Mouse (Mus musculus) naive thymus-derived CD4-positive, alpha-beta T cell, adult 5 months (primary cell): ENCODE data around the gene Cyp2d26. TPM values are rescaled to one million over a fixed set of nuclear protein-coding genes. Genes with fewer than 3 reads are reported as not detected.

Experiments used
- polyA plus RNA-seq: library from polyadenylated mRNA; unstranded; fragments of 100-300 nt; shearing (Covaris generic); gene quantifications from one replicate; pipeline ENCODE4 v1.2.1, GENCODE M21; 2017

The Cyp2d26 gene
- not detected for polyA plus RNA-seq

DNA sequence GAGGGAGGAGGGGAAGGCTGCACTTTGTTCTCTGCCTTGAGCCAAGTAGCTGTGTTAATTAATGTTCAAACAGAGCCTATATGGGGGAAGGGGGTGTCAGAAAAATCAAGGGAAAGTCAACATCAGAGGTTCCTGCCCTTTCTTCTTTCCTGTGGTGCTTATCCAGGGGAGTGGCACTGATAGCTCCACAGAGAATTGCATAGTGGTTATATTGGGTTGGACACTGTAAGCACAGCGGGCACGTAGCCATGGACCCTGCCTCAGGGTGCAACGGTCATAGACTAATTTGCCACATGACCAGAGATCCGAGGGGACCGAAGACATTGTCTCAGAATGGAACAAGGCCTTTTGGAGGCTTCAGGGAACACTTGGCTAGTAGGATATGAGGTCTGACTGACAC lies at the start of gene Cyp2d26:
TSS of gene Cyp2d26 (minus strand) at position 18 of the 400 bp plus-strand sequence.

DNA sequence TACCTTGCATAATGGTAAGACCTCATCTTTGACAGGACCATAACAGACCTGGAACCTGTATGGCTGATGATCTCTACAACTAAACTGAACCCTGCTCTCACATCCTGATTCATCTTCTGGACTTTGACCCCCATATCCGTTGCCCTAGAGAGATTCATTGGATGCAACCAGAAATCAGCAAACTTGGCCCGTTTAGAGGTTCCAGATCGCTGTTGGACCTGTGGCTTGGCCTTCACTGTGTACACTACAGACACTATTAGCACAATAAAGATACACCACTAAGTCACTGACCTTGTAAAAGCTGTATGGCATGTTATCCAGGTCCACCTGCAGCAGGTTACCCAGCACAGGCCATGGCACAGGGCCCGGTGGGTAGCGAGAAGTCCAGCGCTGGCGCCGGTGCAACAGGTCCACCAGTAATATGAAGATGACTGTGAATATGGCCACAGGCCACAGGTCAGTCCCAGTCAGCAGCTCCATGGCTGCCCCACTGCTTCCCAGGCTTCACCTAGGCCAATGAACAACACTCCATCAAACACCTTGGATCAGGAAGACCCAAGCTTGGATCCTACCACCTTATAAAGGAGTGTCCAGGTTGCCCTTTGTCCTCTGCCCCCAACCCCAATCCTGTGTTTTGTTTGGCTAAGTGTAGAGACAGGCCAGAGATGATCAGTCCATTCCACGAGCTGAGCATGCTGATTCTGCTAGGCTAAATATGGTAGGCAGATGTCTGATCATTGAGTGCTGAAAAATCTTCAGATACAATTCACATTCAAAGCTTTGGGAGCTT lies 30.3 kb downstream of the Cyp2d26 start, which contains the start of gene Cyp2d40:
TSS of gene Cyp2d40 (minus strand) at position 553 of the 790 bp plus-strand sequence.

Other genes starting within 250 kb of the Cyp2d26 start
- not detected for gene Cyp2d12, start 239.2 kb downstream of the Cyp2d26 start, polyA plus RNA-seq
- gene Cyp2d34, start 173.3 kb downstream of the Cyp2d26 start, polyA plus RNA-seq: not detected
- not detected for gene Cyp2d40, start 30.1 kb downstream of the Cyp2d26 start, polyA plus RNA-seq
- gene Tcf20, start 193.6 kb upstream of the Cyp2d26 start, polyA plus RNA-seq: 10.4 TPM
- gene Nfam1, start 239.0 kb upstream of the Cyp2d26 start, polyA plus RNA-seq: 1.4 TPM